Mouse (Mus musculus) lung, embryonic 14.5 days (tissue): Measurements from ENCODE around the gene Cpxm2. TPM values are rescaled to one million over a fixed set of nuclear protein-coding genes. Genes with fewer than 3 reads are reported as not detected.

Experiments
- ATAC-seq: fragments of 200-750 bp; cut with Nextera tagmentation; 2 replicates; pipeline ENCODE4 v1.8.0; 2017; ENCODE audit warnings: mild to moderate bottlenecking, moderate TSS enrichment, moderate library complexity; ENCODE audit not compliant: insufficient read depth
- DNase-seq: peaks from one replicate; pipeline ENCODE4 v3.0.0-alpha.2; 2015
- H3K27ac ChIP-seq: fragments of 300-500 bp; sonication (generic); 2 replicates; pipeline ENCODE4 v1.5.1; 2014; ENCODE audit warnings: low read depth, mild to moderate bottlenecking, moderate library complexity
- H3K27me3 ChIP-seq: fragments of 300-500 bp; sonication (generic); 2 replicates; pipeline ENCODE4 v1.6.1; 2014; ENCODE audit warnings: low read length, control low read depth; ENCODE audit not compliant: insufficient read depth
- H3K36me3 ChIP-seq: fragments of 300-500 bp; sonication (generic); 2 replicates; pipeline ENCODE4 v1.6.1; 2014; ENCODE audit warnings: control low read depth; ENCODE audit not compliant: insufficient read depth
- H3K4me1 ChIP-seq: fragments of 300-500 bp; sonication (generic); 2 replicates; pipeline ENCODE4 v1.6.1; 2014; ENCODE audit warnings: antibody characterized with exemption, control low read depth; ENCODE audit not compliant: insufficient read depth
- H3K4me2 ChIP-seq: fragments of 300-500 bp; sonication (generic); 2 replicates; pipeline ENCODE4 v1.6.1; 2014; ENCODE audit warnings: mild to moderate bottlenecking
- H3K4me3 ChIP-seq: fragments of 300-500 bp; sonication (generic); 2 replicates; pipeline ENCODE4 v1.5.1; 2014; ENCODE audit warnings: low read depth, low read length
- H3K9ac ChIP-seq: fragments of 300-500 bp; sonication (generic); 2 replicates; pipeline ENCODE4 v1.6.1; 2014
- H3K9me3 ChIP-seq: fragments of 300-500 bp; sonication (generic); 2 replicates; pipeline ENCODE4 v1.6.1; 2016; ENCODE audit warnings: low read depth, low read length, control low read depth
- CTCF ChIP-seq: IDR thresholded peaks from 2 replicates; pipeline ENCODE4 v1.5.1; 2016; ENCODE audit warnings: antibody characterized with exemption, low read depth
- WGBS: fragments of 180-500 bp; shearing (Covaris S2); extraction: QIAGEN DNeasy Blood & Tissue Kit; methylation state at CpG from one replicate; pipeline ENCODE4 v1.1.7; 2014; 5-methylcytosine and 5-hydroxymethylcytosine counted together
- polyA plus RNA-seq: library from polyadenylated mRNA; unstranded; fragments of >200 nt; fragmentation: Nextera tagmentation; extraction: Ambion mirVana; gene quantifications from 2 replicates; pipeline ENCODE4 v1.2.1, GENCODE M21; 2014

The Cpxm2 gene
- polyA plus RNA-seq, 1 experiment from 2014 or later = 0.50 TPM

- no peaks in the 10 kb centered on the region for H3K9me3 ChIP-seq
- no peak for TF ChIP-seq CTCF
- no peaks in the 10 kb centered on the region for H3K27me3 ChIP-seq
- no peaks in the 10 kb centered on the region for H3K4me1 ChIP-seq
- 41% methylated on average over 6 of the region's 6 CpGs for WGBS
- no peak overlapping the region for H3K4me3 ChIP-seq
- no peak overlapping the region for H3K9ac ChIP-seq
- H3K4me2 ChIP-seq = no peak overlapping the region
- H3K36me3 ChIP-seq = no peaks in the 10 kb centered on the region
- ATAC-seq (no peak), DNase-seq (no peak)
- no peak overlapping the region for H3K27ac ChIP-seq
These were observed 127.9 kb downstream of the Cpxm2 start for GRCm38 (mm10) chr7:132026671-132027070.

- H3K4me1 ChIP-seq = no peaks in the 10 kb centered on the region
- H3K9ac ChIP-seq = no peak overlapping the region
- no peaks in the 10 kb centered on the region for H3K27me3 ChIP-seq
- no peak overlapping the region for H3K4me2 ChIP-seq
- DNase-seq (no peak), ATAC-seq (no peak)
- H3K9me3 ChIP-seq = no peaks in the 10 kb centered on the region
- 66% methylated on average over 6 of the region's 6 CpGs for WGBS
- TF ChIP-seq CTCF = no peak
- H3K27ac ChIP-seq = no peak overlapping the region
- H3K4me3 ChIP-seq = no peak overlapping the region
- no peaks in the 10 kb centered on the region for H3K36me3 ChIP-seq
These were observed 128.9 kb downstream of the Cpxm2 start for GRCm38 (mm10) chr7:132025591-132025990.

GRCm38 (mm10) chr7:132015933-132016332 lies 138.6 kb downstream of the Cpxm2 start:
- Histone ChIP-seq H3K9me3 (no peaks in the 10 kb centered on the region), H3K4me3 (no peak overlapping the region), H3K9ac (no peak overlapping the region), H3K4me2 (no peak overlapping the region), H3K36me3 (no peaks in the 10 kb centered on the region), H3K27me3 (no peaks in the 10 kb centered on the region), H3K4me1 (no peaks in the 10 kb centered on the region), H3K27ac (no peak overlapping the region)
- DNase-seq (no peak), ATAC-seq (no peak)
- no peak for TF ChIP-seq CTCF
- 71% methylated on average over 3 of the region's 3 CpGs for WGBS

GRCm38 (mm10) chr7:132015193-132015592 lies 139.3 kb downstream of the Cpxm2 start:
- TF ChIP-seq CTCF = no peak
- no peak overlapping the region for H3K4me2 ChIP-seq
- H3K4me1 ChIP-seq = no peaks in the 10 kb centered on the region
- H3K9ac ChIP-seq = no peak overlapping the region
- H3K27me3 ChIP-seq = no peaks in the 10 kb centered on the region
- 12% methylated on average over 3 of the region's 3 CpGs for WGBS
- DNase-seq (no peak), ATAC-seq (no peak)
- H3K9me3 ChIP-seq = no peaks in the 10 kb centered on the region
- H3K27ac ChIP-seq = no peak overlapping the region
- H3K36me3 ChIP-seq = no peaks in the 10 kb centered on the region
- no peak overlapping the region for H3K4me3 ChIP-seq

GRCm38 (mm10) chr7:132013970-132014369 lies 140.6 kb downstream of the Cpxm2 start:
- ATAC-seq (no peak), DNase-seq (no peak)
- no peak overlapping the region for H3K9ac ChIP-seq
- no peak overlapping the region for H3K4me2 ChIP-seq
- no peaks in the 10 kb centered on the region for H3K4me1 ChIP-seq
- H3K4me3 ChIP-seq = no peak overlapping the region
- no peaks in the 10 kb centered on the region for H3K27me3 ChIP-seq
- H3K36me3 ChIP-seq = no peaks in the 10 kb centered on the region
- H3K9me3 ChIP-seq = no peaks in the 10 kb centered on the region
- 68% methylated on average over 5 of the region's 5 CpGs for WGBS
- no peak overlapping the region for H3K27ac ChIP-seq
- TF ChIP-seq CTCF = no peak

GRCm38 (mm10) chr7:132012969-132013679 lies 141.4 kb downstream of the Cpxm2 start:
- Histone ChIP-seq H3K4me1 (no peaks in the 10 kb centered on the region), H3K27me3 (no peaks in the 10 kb centered on the region), H3K4me2 (no peak overlapping the region), H3K36me3 (no peaks in the 10 kb centered on the region), H3K27ac (no peak overlapping the region), H3K4me3 (no peak overlapping the region), H3K9me3 (no peaks in the 10 kb centered on the region), H3K9ac (no peak overlapping the region)
- no peak for ATAC-seq
- DNase-seq = no peak
- WGBS = 29% methylated on average over 1 of the region's 1 CpGs
- TF ChIP-seq CTCF = no peak

- Histone ChIP-seq H3K4me1 (no peaks in the 10 kb centered on the region), H3K9ac (no peak overlapping the region), H3K9me3 (no peaks in the 10 kb centered on the region), H3K4me2 (no peak overlapping the region), H3K27me3 (no peaks in the 10 kb centered on the region), H3K27ac (no peak overlapping the region), H3K36me3 (no peaks in the 10 kb centered on the region), H3K4me3 (no peak overlapping the region)
- peak; percentile 48 for DNase-seq
- 0 out of 2 replicates have a peak, but pooled peaks have one; percentile 47 for ATAC-seq
- no peak for TF ChIP-seq CTCF
- WGBS = 57% methylated on average over 7 of the region's 7 CpGs
These were observed 145.5 kb downstream of the Cpxm2 start for GRCm38 (mm10) chr7:132009002-132009401.
